Mouse (Mus musculus) granulocyte monocyte progenitor cell, adult 5-6 weeks (primary cell): ENCODE measurements at regions not wholly inside any gene's neighbourhood (a gene's known extent, or its start where the extent isn't known, plus 50 kb on each side); places are given as distances from the start of the nearest gene placed in this dataset.

Experiments
- ATAC-seq: replicated peaks from 2 replicates; pipeline ENCODE4 v1.8.0; 2016; ENCODE audit warnings: mild to moderate bottlenecking, moderate TSS enrichment, inconsistent platforms; ENCODE audit not compliant: poor library complexity, severe bottlenecking

DNA sequence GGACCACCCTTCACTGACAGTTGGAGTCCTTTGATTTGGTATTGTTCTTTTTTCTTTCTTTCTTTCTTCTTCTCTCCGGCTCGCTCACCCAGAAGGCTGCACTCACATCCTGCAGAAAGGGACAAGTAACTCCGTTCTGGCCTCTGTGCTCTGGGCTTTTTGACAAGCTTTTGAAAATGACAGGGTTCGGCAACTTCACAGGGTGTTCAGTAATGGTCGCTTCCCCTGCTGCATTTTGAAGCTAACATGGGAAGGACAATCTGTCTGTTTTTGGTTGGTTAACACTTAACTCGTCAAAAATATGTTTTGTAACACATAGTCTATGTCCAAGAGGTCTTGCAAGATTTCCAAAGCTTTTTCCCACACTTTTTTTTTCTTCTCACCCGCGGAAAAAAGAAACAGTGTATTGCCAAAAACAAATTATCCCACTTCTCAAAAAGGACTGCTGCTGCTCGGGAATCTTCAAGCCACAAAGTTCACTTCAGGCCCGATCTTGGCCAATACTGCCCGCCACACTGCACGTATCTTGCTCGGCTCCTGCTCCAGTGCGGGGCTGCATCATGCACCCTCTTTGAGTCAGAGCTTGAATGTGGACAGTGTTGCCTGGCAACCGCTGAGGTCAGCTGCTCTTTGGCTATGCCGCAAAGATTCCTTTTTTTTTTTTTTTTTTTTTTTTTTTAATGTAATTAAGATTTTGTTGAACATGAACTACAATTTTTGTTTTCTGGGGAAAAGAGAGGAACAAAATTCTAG lies 209.4 kb upstream of the Inhba start:
- peak; percentile 52; the same call in 1 of the 2 replicates for ATAC-seq

DNA sequence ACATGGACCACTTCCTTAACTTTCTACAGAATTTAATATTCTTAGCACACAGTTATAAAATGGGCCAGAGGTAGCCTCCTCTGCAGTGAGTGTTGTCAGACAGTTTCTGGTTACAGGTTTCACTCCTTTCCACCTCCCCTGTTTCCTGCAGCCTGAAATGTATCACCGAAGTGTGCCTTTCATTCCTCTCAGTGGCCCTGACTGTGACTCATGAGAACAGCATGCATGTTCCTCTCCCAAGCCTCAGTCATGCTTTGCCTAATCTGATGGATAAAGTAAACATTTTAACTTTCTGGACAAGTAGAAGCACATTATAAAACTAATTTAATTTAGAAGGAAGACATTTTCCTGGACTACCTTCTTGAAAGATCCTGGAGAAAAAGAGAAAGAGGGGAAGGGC lies 207.7 kb upstream of the Inhba start:
- no peak for ATAC-seq

DNA sequence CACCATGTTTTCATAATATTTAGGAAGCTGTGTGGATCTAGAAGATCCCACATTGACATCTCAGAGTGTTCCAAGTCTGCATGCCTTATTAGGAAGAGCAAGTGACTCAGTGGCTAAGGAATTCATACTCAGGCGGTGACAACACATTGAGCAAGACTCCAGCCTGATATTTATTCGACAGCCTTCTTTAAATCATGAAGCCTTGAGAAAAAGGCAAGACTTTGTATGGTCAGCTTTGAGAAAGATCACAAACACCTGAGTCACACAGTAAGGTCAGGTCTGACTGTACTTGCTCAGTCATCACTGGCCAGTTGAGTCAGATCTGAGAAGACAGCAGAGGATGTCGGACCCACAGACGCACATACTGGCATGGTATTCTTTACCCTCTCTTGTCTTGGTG lies 204.7 kb upstream of the Inhba start:
- ATAC-seq, result no peak

DNA sequence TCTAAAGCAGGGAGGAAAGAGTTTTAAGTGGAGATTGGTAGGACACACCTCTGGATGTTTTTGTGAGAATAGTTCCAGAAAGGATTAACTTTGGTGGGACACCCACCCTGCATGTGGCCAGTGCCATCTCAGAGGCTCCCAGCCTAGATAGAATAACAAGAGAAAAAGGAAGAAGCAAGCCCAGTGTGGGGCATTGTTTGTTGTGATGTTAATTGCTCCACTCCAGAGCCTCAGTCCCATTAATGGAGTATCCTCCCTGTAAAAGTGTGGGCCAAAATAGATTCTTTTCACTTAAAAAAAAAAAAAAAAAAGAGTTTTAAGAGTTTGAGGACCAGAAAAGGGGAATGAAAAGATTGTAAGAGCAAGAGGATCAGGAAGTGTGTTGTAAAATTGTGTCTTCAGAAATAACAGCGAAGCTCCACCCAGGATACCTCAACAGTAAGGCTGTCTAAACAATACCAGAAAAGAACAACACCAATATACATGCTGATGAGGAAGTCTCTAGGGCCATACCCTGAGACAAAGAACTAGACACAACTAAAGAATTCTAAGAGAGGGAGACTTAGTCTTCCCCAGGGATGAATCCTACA lies 189.3 kb upstream of the Inhba start:
- ATAC-seq, result no peak; the same call in 1 of the 2 replicates

DNA sequence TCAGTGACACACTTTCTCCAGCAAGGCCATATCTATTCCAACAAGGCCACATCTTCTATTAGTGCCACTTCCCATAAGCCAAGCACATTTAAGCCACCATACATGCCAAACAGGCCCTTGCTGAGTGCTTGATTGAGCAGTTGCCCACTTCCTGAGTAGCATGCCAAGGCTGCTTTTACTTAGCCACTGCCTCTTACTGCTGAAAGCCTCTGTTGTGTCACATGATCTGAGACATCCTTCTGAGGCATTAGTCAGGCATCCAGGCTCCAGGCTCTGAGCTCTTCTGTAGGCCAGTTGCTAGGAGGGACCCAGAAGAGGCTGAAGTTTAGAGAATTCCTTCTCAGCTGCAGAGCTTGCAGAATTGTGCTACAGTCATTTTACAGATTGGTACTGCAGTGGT lies 165.8 kb upstream of the Inhba start:
- peak; percentile 45 for ATAC-seq

DNA sequence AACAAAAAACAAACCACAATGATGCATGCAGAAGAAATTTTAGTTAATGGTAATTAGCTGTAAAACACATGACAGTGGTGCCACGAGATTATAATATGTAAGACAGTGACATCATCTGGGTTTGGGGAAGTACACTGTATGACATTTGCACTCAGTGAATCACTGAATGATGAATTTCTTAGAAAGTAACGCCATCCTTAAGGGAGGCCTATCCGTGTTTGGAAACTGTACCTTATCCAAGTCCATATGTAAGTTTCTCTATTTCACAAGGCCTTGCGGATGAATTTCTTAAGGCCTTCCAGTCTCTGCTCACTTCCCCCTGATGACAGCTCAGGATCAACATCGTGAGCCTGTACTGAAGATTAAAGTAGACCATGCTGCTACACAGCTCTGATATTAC lies 163.6 kb upstream of the Inhba start:
- peak; percentile 64 for ATAC-seq

DNA sequence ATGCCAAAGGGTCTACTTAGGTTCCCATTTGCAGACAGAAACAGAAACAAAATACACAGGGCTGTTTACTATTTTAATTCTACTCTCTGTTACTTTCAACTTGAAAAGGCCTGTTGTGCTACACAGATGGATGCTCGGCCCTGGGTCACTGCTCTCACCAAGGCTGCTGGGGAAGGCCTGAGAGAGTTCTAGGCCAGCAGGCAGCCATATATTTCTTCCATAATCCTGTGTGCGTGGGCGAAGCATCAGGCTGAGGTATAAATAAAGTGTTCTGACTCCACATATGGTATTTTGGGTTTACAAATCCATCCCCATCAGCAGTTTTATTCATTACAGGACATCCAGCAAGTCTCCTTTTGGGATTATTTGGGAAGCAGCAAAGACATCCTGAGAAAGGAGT lies 162.5 kb upstream of the Inhba start:
- ATAC-seq, result no peak

DNA sequence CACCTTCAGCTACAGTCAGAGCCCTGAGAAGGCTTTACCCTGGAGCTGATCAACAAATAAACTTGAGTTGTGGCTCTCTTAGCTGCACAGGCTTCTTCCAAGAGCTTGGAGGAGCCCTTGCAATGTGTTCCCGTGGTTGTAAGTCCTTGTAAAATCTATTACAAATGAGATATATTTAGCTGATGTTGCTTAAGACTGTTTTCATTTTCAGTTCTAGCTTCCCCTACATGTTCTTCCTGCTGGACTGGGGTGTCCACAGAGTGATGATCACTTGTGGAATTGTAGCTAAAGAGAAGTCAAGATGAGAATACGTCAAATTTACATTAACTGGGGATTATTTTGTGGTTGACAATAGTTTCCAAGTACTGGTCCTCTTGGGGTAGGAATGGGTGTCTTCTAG lies 161.3 kb upstream of the Inhba start:
- peak; percentile 64 for ATAC-seq

DNA sequence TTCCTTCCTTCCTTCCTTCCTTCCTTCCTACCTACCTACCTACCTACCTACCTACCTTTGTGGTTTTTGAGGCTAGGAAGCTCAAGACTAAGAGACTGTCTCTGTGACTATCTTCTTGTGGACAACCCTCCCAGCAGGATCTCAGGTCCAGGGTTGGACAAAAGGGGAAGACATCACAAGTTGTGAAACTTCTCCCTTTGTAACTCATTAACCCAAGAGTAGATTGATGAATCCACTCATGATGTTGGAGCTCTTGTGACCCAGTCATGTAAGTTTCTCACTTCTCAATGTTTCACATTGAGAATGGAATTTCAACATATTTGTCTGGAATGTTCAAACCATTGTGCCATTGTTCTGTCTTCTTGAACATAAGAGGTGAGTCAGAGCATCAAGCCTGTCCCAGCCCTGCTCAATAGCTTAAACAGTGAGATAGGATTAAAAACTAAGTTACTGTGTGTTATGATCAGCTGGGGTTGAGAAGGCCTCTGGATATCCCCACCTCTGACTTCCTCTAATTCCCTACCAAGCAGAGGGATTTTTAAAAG lies 158.6 kb upstream of the Inhba start:
- ATAC-seq, result peak; percentile 69

DNA sequence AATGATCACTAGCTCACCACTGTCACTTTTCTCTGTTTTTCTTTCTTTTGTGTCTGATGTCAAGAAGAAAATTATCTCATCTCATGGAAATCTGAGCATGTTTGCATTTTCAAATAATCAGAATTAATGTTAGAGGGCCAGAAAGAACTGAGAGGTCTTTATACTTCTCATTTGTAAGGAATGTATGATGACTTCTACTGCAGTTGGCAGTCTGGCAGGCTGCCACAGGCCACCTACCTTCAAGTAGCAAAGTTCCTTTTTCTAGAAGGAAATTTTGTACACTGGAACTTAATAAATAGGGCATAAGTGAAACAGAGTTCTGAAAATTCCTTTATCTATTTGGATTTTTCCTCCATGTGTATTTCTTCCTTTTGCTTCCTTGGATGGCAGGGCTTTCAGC lies 148.7 kb upstream of the Inhba start:
- no peak for ATAC-seq

DNA sequence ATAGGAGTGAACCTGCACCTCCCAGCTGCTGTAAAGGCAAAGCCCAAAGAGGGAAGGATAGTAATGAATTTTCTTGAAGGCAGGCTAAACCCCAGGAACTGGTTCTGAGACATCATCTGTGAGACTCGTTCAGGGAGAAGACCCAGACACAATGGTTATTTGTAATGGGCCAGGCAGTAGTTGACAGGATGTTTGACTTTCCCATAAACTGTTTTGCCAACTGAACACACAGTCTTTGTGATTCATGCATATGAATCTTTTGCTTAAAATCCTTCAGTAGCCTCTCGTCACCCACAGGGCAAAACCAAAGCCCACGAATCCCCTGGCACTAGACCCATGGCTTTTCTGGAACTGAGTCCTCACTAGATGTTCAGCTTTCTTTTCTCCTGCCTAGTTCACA lies 148.3 kb upstream of the Inhba start:
- ATAC-seq, result no peak

DNA sequence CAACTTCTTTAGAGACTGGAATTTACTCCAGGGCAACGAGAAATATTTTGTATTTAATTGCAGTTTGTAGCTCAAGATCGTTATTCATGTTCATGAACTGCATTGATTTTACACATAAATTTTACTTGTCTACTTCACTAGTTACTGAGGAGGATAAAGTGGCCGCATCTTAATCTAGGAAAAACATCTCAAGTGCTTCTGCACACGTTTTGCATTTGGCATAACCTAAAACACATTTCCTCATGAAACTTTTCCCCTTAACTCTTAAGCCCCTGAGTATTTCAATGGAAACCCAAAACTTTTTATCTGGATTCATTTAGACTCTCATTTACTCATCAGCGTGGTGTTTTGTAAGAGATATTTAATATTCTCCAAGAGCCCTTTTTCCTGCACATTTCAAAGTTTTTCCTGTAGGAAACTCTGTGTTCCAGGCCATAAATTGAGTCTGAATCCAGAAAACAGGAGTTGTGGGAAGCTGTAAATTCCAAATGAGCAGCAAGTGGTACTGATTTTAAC lies 144.5 kb upstream of the Inhba start:
- no peak for ATAC-seq

DNA sequence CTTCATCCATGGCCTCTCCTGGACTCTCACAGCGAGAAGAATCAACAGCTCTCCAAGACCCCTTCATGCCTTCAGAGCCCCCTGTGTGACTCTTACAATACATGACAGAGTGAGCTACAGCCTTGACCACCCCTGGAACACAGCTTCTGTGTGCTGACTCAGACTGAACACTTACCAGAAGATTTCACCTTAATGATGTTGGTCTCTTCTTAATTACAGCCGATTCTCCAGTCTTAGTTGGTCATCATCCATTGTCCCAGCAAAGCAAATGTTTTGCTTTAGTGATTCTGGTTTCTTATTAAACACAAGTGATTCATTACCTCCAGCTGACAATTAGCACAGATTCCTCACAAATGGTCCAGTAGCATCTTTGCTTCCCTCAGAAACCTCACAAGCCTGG lies 134.0 kb upstream of the Inhba start:
- ATAC-seq, result no peak

DNA sequence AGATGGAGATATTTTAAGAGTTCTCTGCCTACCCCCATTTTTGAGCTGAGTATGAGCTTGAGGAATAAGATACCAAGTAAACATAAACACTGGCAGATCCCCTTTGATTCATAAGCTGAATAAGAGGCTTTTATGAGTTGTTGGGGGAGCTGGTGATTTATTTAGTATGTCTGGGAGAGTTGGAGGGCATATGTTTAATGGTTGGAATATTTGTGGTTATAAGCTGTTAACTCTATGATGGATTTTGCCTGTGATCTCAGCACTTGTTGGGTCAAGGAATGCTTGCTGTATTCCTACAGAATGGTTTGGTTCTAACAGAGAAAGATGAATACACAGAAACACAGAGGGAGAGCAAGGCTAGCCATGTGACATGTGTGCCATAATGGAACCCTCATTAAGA lies 132.1 kb upstream of the Inhba start:
- ATAC-seq, result no peak

DNA sequence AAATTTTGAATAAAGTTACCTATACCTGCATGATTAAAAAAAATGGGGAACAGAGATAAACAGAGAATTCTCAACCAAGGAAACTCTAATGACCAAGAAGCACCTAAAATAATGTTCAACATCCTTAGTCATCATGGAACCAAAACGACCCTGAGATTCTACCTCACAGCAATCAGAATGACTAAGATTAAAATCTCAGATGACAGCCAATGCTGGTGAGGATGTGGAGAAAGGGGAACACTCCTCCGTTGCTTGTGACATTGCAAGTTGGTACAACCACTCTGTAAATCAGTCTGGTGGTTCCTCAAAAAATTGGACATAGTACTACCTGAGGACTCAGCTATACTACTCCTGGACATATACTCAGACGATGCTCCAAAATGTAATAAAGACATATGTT lies 120.9 kb upstream of the Inhba start:
- peak; percentile 66 for ATAC-seq

DNA sequence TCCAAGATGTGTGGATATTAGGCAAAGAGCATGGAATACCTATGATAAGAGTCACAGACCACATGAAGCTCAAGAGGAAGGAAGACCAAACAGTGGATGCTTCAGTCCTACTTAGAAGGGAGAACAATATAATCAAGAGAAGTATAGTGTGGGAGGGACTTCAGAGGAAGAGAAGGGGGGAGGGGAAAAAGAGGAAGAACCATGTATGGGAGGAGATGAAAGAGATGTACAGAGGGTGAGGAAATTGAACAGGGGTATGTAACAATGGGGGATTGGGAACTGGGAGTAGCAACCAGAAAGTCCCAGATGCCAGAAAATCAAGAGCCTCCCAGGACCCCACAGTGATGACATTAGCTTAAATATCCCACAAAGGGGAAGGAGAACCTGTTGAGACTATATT lies 120.2 kb upstream of the Inhba start:
- ATAC-seq, result peak; percentile 96

DNA sequence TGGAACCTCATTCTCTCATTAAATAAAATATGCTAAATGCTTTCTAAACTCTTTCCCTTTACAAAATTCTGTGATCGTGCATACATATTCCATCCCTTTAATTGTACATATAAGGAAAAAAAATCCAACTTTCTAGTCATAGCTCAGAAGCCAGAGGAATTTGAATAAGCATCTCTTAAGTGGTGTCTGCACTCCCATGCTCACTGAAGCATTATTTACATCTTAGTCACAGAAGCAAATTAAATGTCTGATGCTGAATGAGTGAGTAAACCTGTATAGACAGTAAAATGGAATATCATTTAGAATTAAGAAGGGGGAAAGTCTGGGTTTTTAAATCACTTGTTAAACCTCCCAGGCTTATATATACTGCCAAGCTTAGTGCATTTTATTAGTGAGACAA lies 113.5 kb upstream of the Inhba start:
- no peak for ATAC-seq

DNA sequence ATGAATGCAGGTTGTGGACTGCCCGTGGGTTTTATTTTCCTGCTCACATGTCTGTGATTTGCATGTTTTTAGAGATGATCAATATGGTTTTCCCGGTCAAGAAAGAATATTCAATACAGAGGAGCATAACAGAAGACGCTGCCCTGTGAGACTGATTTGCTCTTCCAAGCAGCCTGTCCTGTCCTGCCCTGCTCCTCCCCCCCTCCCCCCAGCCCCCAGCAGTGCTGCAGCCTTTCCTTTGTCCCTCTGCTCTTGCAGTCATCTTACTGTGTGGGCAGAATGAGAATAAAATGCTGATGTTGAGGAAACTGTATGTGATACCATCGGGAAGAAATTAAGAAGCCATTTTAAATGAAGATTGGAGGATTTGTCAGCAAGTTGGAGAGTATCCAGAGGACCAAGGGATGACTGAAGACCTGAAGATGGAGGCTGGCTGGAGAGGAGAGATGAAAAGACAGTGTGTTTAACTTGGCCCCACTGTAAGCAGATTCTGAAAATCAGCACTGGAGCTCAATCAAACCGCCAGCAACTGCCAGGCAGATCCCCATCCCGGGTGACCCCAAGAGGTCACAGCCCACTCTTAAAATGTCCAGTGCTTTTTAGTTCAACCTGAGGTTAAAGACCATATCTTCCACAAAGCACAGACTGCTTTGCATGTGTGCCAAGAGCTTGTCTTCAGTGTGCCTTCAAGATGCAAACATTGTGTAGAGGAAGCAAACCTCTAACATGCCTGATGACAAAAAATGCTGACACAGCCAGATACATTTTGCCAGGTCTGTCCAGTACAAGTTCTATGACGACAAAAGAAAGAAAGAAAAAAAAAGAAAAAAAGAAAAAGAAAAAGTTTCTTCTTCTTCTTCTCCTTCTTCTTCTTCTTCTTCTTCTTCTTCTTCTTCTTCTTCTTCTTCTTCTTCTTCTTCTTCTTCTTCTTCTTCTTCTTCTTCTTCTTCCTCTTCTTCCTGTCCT lies 109.7 kb upstream of the Inhba start:
- no peak for ATAC-seq

DNA sequence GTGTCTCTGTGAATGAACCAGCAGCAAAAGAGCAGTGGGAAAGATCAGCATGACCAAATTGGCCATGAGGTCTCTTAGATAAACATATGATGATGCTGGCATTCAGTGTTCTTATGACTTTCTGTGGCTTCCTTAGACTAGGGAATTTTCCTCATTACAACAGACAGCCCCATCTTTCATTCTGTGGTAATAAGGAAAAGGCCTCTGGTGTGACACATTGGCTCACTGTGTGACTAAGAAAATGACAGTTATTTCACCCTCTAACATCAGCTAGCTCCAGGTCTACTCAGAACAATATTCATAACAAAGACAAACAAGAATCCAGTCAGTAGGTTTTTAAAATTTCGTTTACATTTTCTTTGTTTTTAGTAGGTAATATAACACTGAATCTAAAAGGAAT lies 103.8 kb upstream of the Inhba start:
- no peak; the same call in 1 of the 2 replicates for ATAC-seq

DNA sequence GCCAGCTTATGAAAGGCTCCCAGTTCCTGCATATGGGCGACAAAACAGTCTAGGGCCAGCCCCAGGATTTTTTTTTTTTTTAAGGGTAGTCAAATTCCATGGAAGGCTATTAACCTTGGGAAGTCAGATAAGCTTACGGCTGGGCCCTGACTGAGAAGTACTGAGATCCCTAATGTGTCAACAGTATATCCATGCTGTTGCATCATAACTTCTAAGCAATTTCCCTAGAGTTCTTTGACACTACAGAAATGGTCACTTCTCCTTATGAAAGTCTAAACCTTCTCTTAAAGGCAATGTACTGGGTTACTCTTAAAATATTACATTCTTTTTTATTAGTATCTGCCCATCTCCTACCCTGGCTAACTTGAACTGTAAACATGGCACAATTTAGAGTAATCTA lies 101.1 kb upstream of the Inhba start:
- peak; percentile 89 for ATAC-seq

DNA sequence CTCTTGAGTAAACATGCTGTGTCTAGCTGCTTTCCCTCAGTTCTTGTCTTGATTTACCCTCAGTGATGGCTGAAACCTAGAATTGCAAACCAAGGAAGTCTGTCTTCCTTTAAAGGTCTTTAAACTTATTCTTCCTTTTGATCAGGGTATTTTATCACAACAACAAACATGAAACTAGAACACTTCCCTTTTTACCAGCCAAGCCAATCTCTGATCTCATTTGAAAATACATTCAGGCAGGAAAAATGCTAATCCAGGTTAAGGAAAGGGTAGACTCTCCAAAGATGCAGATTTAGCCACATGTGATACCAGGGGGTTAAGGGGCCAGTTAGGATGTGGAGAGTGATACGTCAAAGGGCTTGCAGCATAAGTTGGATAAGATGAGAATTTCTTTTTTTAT lies 100.4 kb upstream of the Inhba start:
- peak; percentile 58 for ATAC-seq
